Mouse (Mus musculus): Measurements from ENCODE around the gene Cog5. TPM values are rescaled to one million over a fixed set of nuclear protein-coding genes. Genes with fewer than 3 reads are reported as not detected.

The Cog5 gene
- polyA plus RNA-seq, 1 experiment from 2014 or later: 38.0 TPM

GRCm38 (mm10) chr12:31824831-31825230 is 170.2 kb downstream of the Cog5 start:
- H3K4me3 ChIP-seq (replicated peaks; ENCODE audit: low read length): no peak overlapping the region
- no peak overlapping the region for H3K9ac ChIP-seq
- H3K9me3 ChIP-seq (ENCODE audit: control insufficient read depth, low read length): no peaks in the 10 kb centered on the region
- DNase-seq (ENCODE audit: low spot score) (peak; percentile 29), ATAC-seq (ENCODE audit: low FRiP score) (no peak)
- H3K27ac ChIP-seq: no peak overlapping the region
- 68% methylated on average over 5 of the region's 5 CpGs for WGBS
- no peaks in the 10 kb centered on the region for H3K4me1 ChIP-seq (replicated peaks; ENCODE audit: control insufficient read depth, insufficient read depth, low read length)
- H3K4me2 ChIP-seq (replicated peaks): no peak overlapping the region
- peaks cover 6% of the 10 kb centered on the region; the same call in 1 of the 2 replicates for H3K36me3 ChIP-seq (replicated peaks; ENCODE audit: control insufficient read depth, insufficient read depth)
- no peaks in the 10 kb centered on the region for H3K27me3 ChIP-seq (ENCODE audit: control insufficient read depth, insufficient read depth, low read length)

- no peak overlapping the region for H3K27ac ChIP-seq
These were observed 171.2 kb downstream of the Cog5 start for GRCm38 (mm10) chr12:31825821-31826220.

DNA sequence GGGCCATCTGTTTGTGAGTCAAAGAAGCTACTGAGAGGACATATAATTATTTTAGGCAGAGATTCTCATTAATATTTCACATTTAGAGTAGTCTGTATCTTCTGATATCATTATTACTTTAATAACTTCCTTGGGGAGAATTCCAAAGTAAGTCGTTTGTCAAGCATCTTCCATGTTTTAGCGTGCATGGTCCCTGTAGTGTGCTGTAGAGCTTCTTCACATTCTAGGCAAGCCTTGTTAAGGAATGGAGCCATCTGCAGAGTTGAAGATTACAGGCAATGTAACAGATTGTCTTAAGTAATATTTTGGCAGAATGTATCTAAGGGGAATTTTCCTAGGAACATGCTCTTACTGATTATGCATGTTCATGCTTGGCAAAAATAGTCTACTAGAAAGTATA is 171.8 kb downstream of the Cog5 start:
- Histone ChIP-seq H3K4me3 (replicated peaks; ENCODE audit: low read length) (no peak overlapping the region), H3K27ac (no peak overlapping the region), H3K36me3 (replicated peaks; ENCODE audit: control insufficient read depth, insufficient read depth) (peaks cover 6% of the 10 kb centered on the region; the same call in 1 of the 2 replicates), H3K4me2 (replicated peaks) (no peak overlapping the region), H3K9ac (no peak overlapping the region), H3K4me1 (replicated peaks; ENCODE audit: control insufficient read depth, insufficient read depth, low read length) (no peaks in the 10 kb centered on the region), H3K27me3 (ENCODE audit: control insufficient read depth, insufficient read depth, low read length) (no peaks in the 10 kb centered on the region), H3K9me3 (ENCODE audit: control insufficient read depth, low read length) (no peaks in the 10 kb centered on the region)
- ATAC-seq (ENCODE audit: low FRiP score) (no peak), DNase-seq (ENCODE audit: low spot score) (no peak)
- WGBS: 76% methylated on average over 2 of the region's 2 CpGs

More at GRCm38 (mm10) chr12:31825821-31826220, 171.2 kb downstream of the Cog5 start:
- Histone ChIP-seq H3K4me3 (replicated peaks; ENCODE audit: low read length) (no peak overlapping the region), H3K4me2 (replicated peaks) (no peak overlapping the region), H3K4me1 (replicated peaks; ENCODE audit: control insufficient read depth, insufficient read depth, low read length) (no peaks in the 10 kb centered on the region), H3K9ac (no peak overlapping the region), H3K9me3 (ENCODE audit: control insufficient read depth, low read length) (no peaks in the 10 kb centered on the region), H3K27me3 (ENCODE audit: control insufficient read depth, insufficient read depth, low read length) (no peaks in the 10 kb centered on the region), H3K36me3 (replicated peaks; ENCODE audit: control insufficient read depth, insufficient read depth) (peaks cover 6% of the 10 kb centered on the region; the same call in 1 of the 2 replicates)
- ATAC-seq (ENCODE audit: low FRiP score): no peak
- 56% methylated on average over 10 of the region's 10 CpGs for WGBS
- no peak for DNase-seq (ENCODE audit: low spot score)

DNA sequence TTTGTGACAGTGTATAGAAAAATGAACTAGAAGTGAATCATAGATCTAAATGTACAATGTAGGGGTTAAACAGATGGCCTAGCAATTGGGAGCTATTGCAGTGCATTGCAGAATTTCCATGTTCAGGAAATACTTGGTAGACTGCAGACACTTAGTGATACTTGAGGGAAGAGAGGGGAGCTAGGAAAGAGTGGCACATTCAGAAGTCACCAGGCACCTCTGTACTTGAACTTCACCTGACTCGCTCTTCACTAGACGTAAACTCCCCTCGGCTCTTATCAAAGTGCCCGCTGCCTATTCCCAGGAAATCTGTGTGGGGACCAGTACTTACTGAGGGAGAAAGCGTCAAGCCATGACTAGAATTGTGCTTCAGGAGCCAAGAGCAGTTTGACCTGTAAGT is 180.8 kb downstream of the Cog5 start:
- H3K36me3 ChIP-seq (replicated peaks; ENCODE audit: control insufficient read depth, insufficient read depth): no peaks in the 10 kb centered on the region
- H3K9ac ChIP-seq: no peak overlapping the region
- no peak for ATAC-seq (ENCODE audit: low FRiP score)
- H3K27me3 ChIP-seq (ENCODE audit: control insufficient read depth, insufficient read depth, low read length): no peaks in the 10 kb centered on the region
- no peaks in the 10 kb centered on the region for H3K4me1 ChIP-seq (replicated peaks; ENCODE audit: control insufficient read depth, insufficient read depth, low read length)
- no peak overlapping the region for H3K4me3 ChIP-seq (replicated peaks; ENCODE audit: low read length)
- no peak overlapping the region for H3K27ac ChIP-seq
- H3K4me2 ChIP-seq (replicated peaks): no peak overlapping the region
- WGBS: 81% methylated on average over 5 of the region's 5 CpGs
- no peak for DNase-seq (ENCODE audit: low spot score)
- H3K9me3 ChIP-seq (ENCODE audit: control insufficient read depth, low read length): no peaks in the 10 kb centered on the region

GRCm38 (mm10) chr12:31836211-31836610 is 181.5 kb downstream of the Cog5 start:
- no peak for ATAC-seq (ENCODE audit: low FRiP score)
- DNase-seq (ENCODE audit: low spot score): no peak
- Histone ChIP-seq H3K9me3 (ENCODE audit: control insufficient read depth, low read length) (no peaks in the 10 kb centered on the region), H3K4me1 (replicated peaks; ENCODE audit: control insufficient read depth, insufficient read depth, low read length) (no peaks in the 10 kb centered on the region), H3K4me3 (replicated peaks; ENCODE audit: low read length) (no peak overlapping the region), H3K27ac (no peak overlapping the region), H3K36me3 (replicated peaks; ENCODE audit: control insufficient read depth, insufficient read depth) (no peaks in the 10 kb centered on the region), H3K27me3 (ENCODE audit: control insufficient read depth, insufficient read depth, low read length) (no peaks in the 10 kb centered on the region), H3K9ac (no peak overlapping the region), H3K4me2 (replicated peaks) (no peak overlapping the region)
- 10% methylated on average over 1 of the region's 1 CpGs for WGBS

GRCm38 (mm10) chr12:31838521-31838920 is 183.9 kb downstream of the Cog5 start:
- ATAC-seq (ENCODE audit: low FRiP score) (no peak), DNase-seq (ENCODE audit: low spot score) (no peak)
- Histone ChIP-seq H3K27ac (no peak overlapping the region), H3K9ac (no peak overlapping the region), H3K36me3 (replicated peaks; ENCODE audit: control insufficient read depth, insufficient read depth) (peaks cover 6% of the 10 kb centered on the region), H3K4me3 (replicated peaks; ENCODE audit: low read length) (no peak overlapping the region), H3K9me3 (ENCODE audit: control insufficient read depth, low read length) (no peaks in the 10 kb centered on the region), H3K27me3 (ENCODE audit: control insufficient read depth, insufficient read depth, low read length) (no peaks in the 10 kb centered on the region), H3K4me2 (replicated peaks) (no peak overlapping the region), H3K4me1 (replicated peaks; ENCODE audit: control insufficient read depth, insufficient read depth, low read length) (no peaks in the 10 kb centered on the region)

DNA sequence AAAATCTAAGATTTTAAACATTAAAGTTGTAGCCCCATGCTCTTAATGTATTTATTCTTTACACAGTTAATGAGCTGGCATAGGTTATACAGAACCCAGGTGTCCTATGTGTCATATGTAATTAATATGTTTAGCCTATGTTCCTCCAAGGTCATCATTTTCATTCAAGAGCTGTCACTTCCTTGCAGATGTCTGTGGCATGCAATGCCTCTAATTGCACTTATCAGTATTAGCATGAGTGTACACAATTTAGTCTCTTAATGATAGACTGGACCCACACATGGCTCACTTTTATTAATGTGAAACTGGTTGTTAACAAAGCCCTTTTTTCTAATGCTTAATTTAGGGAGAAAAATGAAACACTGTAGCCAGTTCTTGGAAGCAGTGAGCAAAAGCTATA is 184.6 kb downstream of the Cog5 start:
- H3K4me3 ChIP-seq (replicated peaks; ENCODE audit: low read length): no peak overlapping the region
- H3K4me1 ChIP-seq (replicated peaks; ENCODE audit: control insufficient read depth, insufficient read depth, low read length): no peaks in the 10 kb centered on the region
- H3K36me3 ChIP-seq (replicated peaks; ENCODE audit: control insufficient read depth, insufficient read depth): peaks cover 6% of the 10 kb centered on the region
- no peaks in the 10 kb centered on the region for H3K27me3 ChIP-seq (ENCODE audit: control insufficient read depth, insufficient read depth, low read length)
- DNase-seq (ENCODE audit: low spot score): no peak
- no peak; the same call in 1 of the 2 replicates for ATAC-seq (ENCODE audit: low FRiP score)
- H3K4me2 ChIP-seq (replicated peaks): no peak overlapping the region
- H3K27ac ChIP-seq: no peak overlapping the region; the same call in 1 of the 2 replicates
- no peak overlapping the region for H3K9ac ChIP-seq
- no peaks in the 10 kb centered on the region for H3K9me3 ChIP-seq (ENCODE audit: control insufficient read depth, low read length)

DNA sequence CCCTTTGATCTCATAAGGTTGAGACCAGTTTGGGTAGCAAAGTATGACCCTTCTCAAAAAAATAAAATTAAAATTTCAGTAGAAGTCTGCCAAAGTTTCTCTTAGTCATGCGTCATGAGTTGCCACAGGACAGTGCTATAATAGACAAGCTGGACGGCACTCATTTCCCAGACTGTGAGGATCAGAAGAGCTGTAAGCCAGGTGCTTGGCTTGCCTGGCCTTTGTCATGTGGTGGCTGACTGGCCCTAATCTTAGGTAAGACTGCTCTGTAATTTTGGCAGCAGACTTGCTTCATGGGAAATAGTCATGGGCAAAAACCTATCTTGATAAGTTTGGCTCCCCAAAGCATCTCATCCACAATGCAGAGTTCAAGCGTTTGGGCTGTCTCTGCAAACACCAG is 191.4 kb downstream of the Cog5 start:
- Histone ChIP-seq H3K4me3 (replicated peaks; ENCODE audit: low read length) (no peak overlapping the region), H3K9ac (no peak overlapping the region), H3K4me1 (replicated peaks; ENCODE audit: control insufficient read depth, insufficient read depth, low read length) (no peaks in the 10 kb centered on the region), H3K9me3 (ENCODE audit: control insufficient read depth, low read length) (no peaks in the 10 kb centered on the region), H3K27ac (no peak overlapping the region), H3K36me3 (replicated peaks; ENCODE audit: control insufficient read depth, insufficient read depth) (peaks cover 6% of the 10 kb centered on the region), H3K27me3 (ENCODE audit: control insufficient read depth, insufficient read depth, low read length) (no peaks in the 10 kb centered on the region), H3K4me2 (replicated peaks) (no peak overlapping the region)
- 93% methylated on average over 3 of the region's 3 CpGs for WGBS
- ATAC-seq (ENCODE audit: low FRiP score): no peak
- DNase-seq (ENCODE audit: low spot score): no peak

- no peaks in the 10 kb centered on the region for H3K36me3 ChIP-seq (replicated peaks; ENCODE audit: control insufficient read depth, insufficient read depth)
- H3K9me3 ChIP-seq (ENCODE audit: control insufficient read depth, low read length): no peaks in the 10 kb centered on the region
- 73% methylated on average over 5 of the region's 5 CpGs for WGBS
- peak; percentile 65; the same call in 1 of the 2 replicates for ATAC-seq (ENCODE audit: low FRiP score)
- no peak overlapping the region for H3K4me3 ChIP-seq (replicated peaks; ENCODE audit: low read length)
- H3K4me1 ChIP-seq (replicated peaks; ENCODE audit: control insufficient read depth, insufficient read depth, low read length): no peaks in the 10 kb centered on the region
- peak; percentile 58 for DNase-seq (ENCODE audit: low spot score)
- H3K4me2 ChIP-seq (replicated peaks): no peak overlapping the region
- H3K27me3 ChIP-seq (ENCODE audit: control insufficient read depth, insufficient read depth, low read length): no peaks in the 10 kb centered on the region
- no peak overlapping the region for H3K27ac ChIP-seq
- H3K9ac ChIP-seq: no peak overlapping the region
These were observed 194.2 kb downstream of the Cog5 start for GRCm38 (mm10) chr12:31848630-31849415.

Data from hindbrain, embryonic 14.5 days (tissue).